Mouse (Mus musculus) embryonic facial prominence, embryonic 15.5 days (tissue): Measurements from ENCODE around the gene Hip1r. TPM values are rescaled to one million over a fixed set of nuclear protein-coding genes. Genes with fewer than 3 reads are reported as not detected.

ENCODE experiments used
- ATAC-seq: fragments of 200-750 bp; cut with Nextera tagmentation; 2 replicates; pipeline ENCODE4 v1.8.0; 2017; ENCODE audit warnings: low read depth, moderate TSS enrichment; ENCODE audit not compliant: insufficient number of reproducible peaks, low FRiP score, low TSS enrichment
- H3K27ac ChIP-seq: fragments of 300-500 bp; sonication (generic); replicated peaks from 2 replicates; pipeline ENCODE4 v1.5.1; 2015; ENCODE audit warnings: mild to moderate bottlenecking, inconsistent platforms
- H3K27me3 ChIP-seq: fragments of 300-500 bp; sonication (generic); 2 replicates; pipeline ENCODE4 v1.6.1; 2015; ENCODE audit warnings: inconsistent platforms
- H3K36me3 ChIP-seq: fragments of 300-500 bp; sonication (generic); 2 replicates; pipeline ENCODE4 v1.6.1; 2015; ENCODE audit warnings: mild to moderate bottlenecking, inconsistent platforms
- H3K4me1 ChIP-seq: fragments of 300-500 bp; sonication (generic); 2 replicates; pipeline ENCODE4 v1.6.1; 2015; ENCODE audit warnings: inconsistent platforms
- H3K4me2 ChIP-seq: fragments of 300-500 bp; sonication (generic); replicated peaks from 2 replicates; pipeline ENCODE4 v1.6.1; 2015; ENCODE audit warnings: mild to moderate bottlenecking, inconsistent platforms
- H3K4me3 ChIP-seq: fragments of 300-500 bp; sonication (generic); replicated peaks from 2 replicates; pipeline ENCODE4 v1.5.1; 2015; ENCODE audit warnings: mild to moderate bottlenecking, inconsistent platforms
- H3K9ac ChIP-seq: fragments of 300-500 bp; sonication (generic); 2 replicates; pipeline ENCODE4 v1.6.1; 2015; ENCODE audit warnings: inconsistent platforms
- H3K9me3 ChIP-seq: fragments of 300-500 bp; sonication (generic); replicated peaks from 2 replicates; pipeline ENCODE4 v1.6.1; 2016; ENCODE audit warnings: inconsistent platforms
- WGBS: fragments of 180-500 bp; shearing (Covaris S2); methylation state at CpG from one replicate; pipeline ENCODE4 v1.1.7; 2015; 5-methylcytosine and 5-hydroxymethylcytosine counted together
- polyA plus RNA-seq: library from polyadenylated mRNA; unstranded; fragments of >200 nt; fragmentation: Nextera tagmentation; extraction: Ambion mirVana; gene quantifications from 2 replicates; pipeline ENCODE4 v1.2.1, GENCODE M21; 2015

Hip1r gene
- polyA plus RNA-seq, 1 experiment from 2014 or later: 14.2 TPM

GRCm38 (mm10) chr5:123972453-123972852, 975 bp upstream of the Hip1r start:
- Histone ChIP-seq H3K36me3 (no peaks in the 10 kb centered on the region), H3K27me3 (peaks cover 6% of the 10 kb centered on the region; the same call in 1 of the 2 replicates), H3K4me1 (peaks cover 32% of the 10 kb centered on the region), H3K9ac (no peak overlapping the region), H3K4me3 (no peak overlapping the region), H3K4me2 (no peak overlapping the region), H3K9me3 (no peaks in the 10 kb centered on the region), H3K27ac (no peak overlapping the region)
- 66% methylated on average over 6 of the region's 6 CpGs for WGBS
- ATAC-seq: no peak

GRCm38 (mm10) chr5:123974179-123974485, 704 bp downstream of the Hip1r start:
- peaks cover 6% of the 10 kb centered on the region; the same call in 1 of the 2 replicates for H3K27me3 ChIP-seq
- H3K4me3 ChIP-seq: peak overlapping the region; percentile 55
- peak overlapping the region; percentile 37 for H3K9ac ChIP-seq
- H3K9me3 ChIP-seq: no peaks in the 10 kb centered on the region
- peak overlapping the region; percentile 95 for H3K4me2 ChIP-seq
- peak overlapping the region; percentile 3 for H3K27ac ChIP-seq
- no peaks in the 10 kb centered on the region for H3K36me3 ChIP-seq
- ATAC-seq: no peak
- 0% methylated on average over 14 of the region's 14 CpGs for WGBS
- H3K4me1 ChIP-seq: peaks cover 38% of the 10 kb centered on the region

GRCm38 (mm10) chr5:123974616-123975111, 1.2 kb downstream of the Hip1r start:
- Histone ChIP-seq H3K27me3 (peaks cover 6% of the 10 kb centered on the region; the same call in 1 of the 2 replicates), H3K9ac (no peak overlapping the region), H3K4me3 (peak overlapping the region; percentile 55), H3K4me1 (peaks cover 41% of the 10 kb centered on the region), H3K36me3 (no peaks in the 10 kb centered on the region), H3K9me3 (no peaks in the 10 kb centered on the region), H3K4me2 (peak overlapping the region; percentile 95), H3K27ac (no peak overlapping the region)
- 34% methylated on average over 11 of the region's 11 CpGs for WGBS
- no peak for ATAC-seq

GRCm38 (mm10) chr5:123975668-123976180, 2.3 kb downstream of the Hip1r start:
- no peak overlapping the region for H3K9ac ChIP-seq
- WGBS: 46% methylated on average over 6 of the region's 6 CpGs
- H3K27me3 ChIP-seq: peaks cover 6% of the 10 kb centered on the region; the same call in 1 of the 2 replicates
- peak overlapping the region; percentile 41; the same call in 1 of the 2 replicates for H3K27ac ChIP-seq
- no peak for ATAC-seq
- H3K4me1 ChIP-seq: peaks cover 41% of the 10 kb centered on the region
- H3K4me3 ChIP-seq: no peak overlapping the region; the same call in 1 of the 2 replicates
- H3K4me2 ChIP-seq: no peak overlapping the region
- no peaks in the 10 kb centered on the region for H3K9me3 ChIP-seq
- H3K36me3 ChIP-seq: no peaks in the 10 kb centered on the region

- H3K9me3 ChIP-seq: no peaks in the 10 kb centered on the region
- no peaks in the 10 kb centered on the region for H3K36me3 ChIP-seq
- WGBS: 30% methylated on average over 3 of the region's 3 CpGs
- ATAC-seq: no peak
- H3K4me3 ChIP-seq: no peak overlapping the region
- no peak overlapping the region for H3K9ac ChIP-seq
- H3K27ac ChIP-seq: no peak overlapping the region; the same call in 1 of the 2 replicates
- peaks cover 44% of the 10 kb centered on the region for H3K4me1 ChIP-seq
- H3K4me2 ChIP-seq: 0 out of 2 replicates have a peak overlapping the region, but pooled peaks have one; percentile 6
- H3K27me3 ChIP-seq: peaks cover 6% of the 10 kb centered on the region; the same call in 1 of the 2 replicates
These were observed 3.8 kb downstream of the Hip1r start for GRCm38 (mm10) chr5:123977231-123977630.

GRCm38 (mm10) chr5:123978131-123978530, 4.7 kb downstream of the Hip1r start:
- whole genome bisulfite sequencing: 53% methylated on average over 5 of the region's 5 CpGs
- Histone ChIP-seq H3K27me3 (peaks cover 4% of the 10 kb centered on the region; the same call in 1 of the 2 replicates), H3K4me1 (peaks cover 47% of the 10 kb centered on the region), H3K27ac (peak overlapping the region; percentile 65; the same call in 1 of the 2 replicates), H3K4me3 (no peak overlapping the region), H3K9me3 (no peaks in the 10 kb centered on the region), H3K4me2 (no peak overlapping the region), H3K9ac (no peak overlapping the region), H3K36me3 (no peaks in the 10 kb centered on the region)
- no peak for ATAC-seq

GRCm38 (mm10) chr5:123979221-123979979, 6.0 kb downstream of the Hip1r start:
- Histone ChIP-seq H3K4me1 (peaks cover 40% of the 10 kb centered on the region), H3K4me3 (no peak overlapping the region), H3K27ac (peak overlapping the region; percentile 23; the same call in 1 of the 2 replicates), H3K27me3 (peaks cover 3% of the 10 kb centered on the region; the same call in 1 of the 2 replicates), H3K4me2 (no peak overlapping the region), H3K9me3 (no peaks in the 10 kb centered on the region), H3K9ac (no peak overlapping the region), H3K36me3 (no peaks in the 10 kb centered on the region)
- WGBS: 67% methylated on average over 18 of the region's 18 CpGs
- ATAC-seq: no peak

- no peaks in the 10 kb centered on the region for H3K9me3 ChIP-seq
- no peak overlapping the region for H3K4me3 ChIP-seq
- H3K9ac ChIP-seq: no peak overlapping the region
- no peak for ATAC-seq
- H3K27ac ChIP-seq: peak overlapping the region; percentile 23
- no peaks in the 10 kb centered on the region for H3K36me3 ChIP-seq
- H3K4me1 ChIP-seq: peaks cover 34% of the 10 kb centered on the region
- H3K27me3 ChIP-seq: peaks cover 3% of the 10 kb centered on the region; the same call in 1 of the 2 replicates
- H3K4me2 ChIP-seq: no peak overlapping the region
- WGBS: 39% methylated on average over 4 of the region's 4 CpGs
These were observed 6.5 kb downstream of the Hip1r start for GRCm38 (mm10) chr5:123979980-123980369.

GRCm38 (mm10) chr5:123980521-123981249, 7.3 kb downstream of the Hip1r start:
- peak overlapping the region; percentile 23 for H3K27ac ChIP-seq
- H3K27me3 ChIP-seq: no peaks in the 10 kb centered on the region
- H3K4me3 ChIP-seq: no peak overlapping the region
- ATAC-seq: no peak
- H3K4me1 ChIP-seq: peaks cover 27% of the 10 kb centered on the region
- no peak overlapping the region for H3K4me2 ChIP-seq
- WGBS: 70% methylated on average over 9 of the region's 9 CpGs
- H3K36me3 ChIP-seq: no peaks in the 10 kb centered on the region
- no peaks in the 10 kb centered on the region for H3K9me3 ChIP-seq
- no peak overlapping the region for H3K9ac ChIP-seq

- H3K9me3 ChIP-seq: no peaks in the 10 kb centered on the region
- WGBS: 68% methylated on average over 6 of the region's 6 CpGs
- 0 out of 2 replicates have a peak overlapping the region, but pooled peaks have one; percentile 17 for H3K27ac ChIP-seq
- no peak overlapping the region for H3K9ac ChIP-seq
- H3K36me3 ChIP-seq: no peaks in the 10 kb centered on the region
- H3K27me3 ChIP-seq: no peaks in the 10 kb centered on the region
- no peak overlapping the region for H3K4me3 ChIP-seq
- no peak for ATAC-seq
- H3K4me2 ChIP-seq: no peak overlapping the region
- peaks cover 23% of the 10 kb centered on the region for H3K4me1 ChIP-seq
These were observed 7.8 kb downstream of the Hip1r start for GRCm38 (mm10) chr5:123981250-123981554.

GRCm38 (mm10) chr5:123982838-123983237, 9.4 kb downstream of the Hip1r start:
- Histone ChIP-seq H3K4me2 (no peak overlapping the region), H3K4me1 (peaks cover 23% of the 10 kb centered on the region), H3K9me3 (no peaks in the 10 kb centered on the region), H3K27ac (no peak overlapping the region), H3K27me3 (no peaks in the 10 kb centered on the region), H3K36me3 (no peaks in the 10 kb centered on the region), H3K4me3 (no peak overlapping the region), H3K9ac (no peak overlapping the region)
- 82% methylated on average over 11 of the region's 11 CpGs for WGBS
- no peak for ATAC-seq
